Comparison of ENCODE assay signal across 7 mouse cellular contexts in genomic region chr19:57610058-57610475, GRCm38 (mm10). TPM values are rescaled to one million over a fixed set of nuclear protein-coding genes. Genes with fewer than 3 reads are reported as not detected.
A peak's percentile ranks its signal among the peaks of the same experiment; 100 is the strongest.
DNase-seq lines count a peak whose midpoint lies in the region; ATAC-seq lines count a peak whose summit lies in the region.

No protein-coding gene starts in this region.

- peak overlapping the region; percentile 95 for H3K4me3 ChIP-seq in neural tube, embryonic 11.5 days (ENCODE audit: low read depth, low read length)
- peak overlapping the region; percentile 93 to 94 for H3K4me3 ChIP-seq in heart, embryonic 14.5 days (ENCODE audit: control insufficient read depth in 1 of 2, insufficient read depth in 1 of 2, low read depth in 1 of 2, low read length in 2 of 2)
- H3K4me3 ChIP-seq in liver, embryonic 16.5 days (ENCODE audit: low read depth, low read length): peak overlapping the region; percentile 81

- H3K36me3 ChIP-seq in neural tube, embryonic 11.5 days (ENCODE audit: control insufficient read depth, insufficient read depth, low read length): no peaks in the 10 kb centered on the region
- H3K36me3 ChIP-seq in heart, embryonic 14.5 days (ENCODE audit: control insufficient read depth, insufficient read depth, low read length): no peaks in the 10 kb centered on the region
- no peaks in the 10 kb centered on the region for H3K36me3 ChIP-seq in liver, embryonic 16.5 days (ENCODE audit: control insufficient read depth, insufficient read depth)

- H3K9me3 ChIP-seq in neural tube, embryonic 11.5 days (ENCODE audit: control insufficient read depth, low read length): no peaks in the 10 kb centered on the region
- 0 out of 2 replicates have a peak, but pooled peaks cover 1% of the 10 kb centered on the region for H3K9me3 ChIP-seq in heart, embryonic 14.5 days (ENCODE audit: control insufficient read depth, low read length)
- no peaks in the 10 kb centered on the region for H3K9me3 ChIP-seq in liver, embryonic 16.5 days (replicated peaks; ENCODE audit: control insufficient read depth, low read length)

- peak; percentile 78 for DNase-seq in neural tube, embryonic 11.5 days (ENCODE audit: low spot score)
- DNase-seq in neural tube, embryonic 10.5 days (ENCODE audit: extremely low spot score, low spot score): no peak
- DNase-seq in retina, postnatal 7 days (ENCODE audit: low read depth, low spot score): peak; percentile 36
- no peak for DNase-seq in cerebellum, postnatal 36 days

- no peaks in the 10 kb centered on the region for H3K27me3 ChIP-seq in neural tube, embryonic 11.5 days (ENCODE audit: control insufficient read depth, insufficient read depth, low read length)
- no peaks in the 10 kb centered on the region for H3K27me3 ChIP-seq in heart, embryonic 14.5 days (ENCODE audit: control insufficient read depth, insufficient read depth, low read length)
- H3K27me3 ChIP-seq in liver, embryonic 16.5 days (ENCODE audit: control insufficient read depth, insufficient read depth, low read depth, low read length): peaks cover 16% of the 10 kb centered on the region

- WGBS in neural tube, embryonic 11.5 days: under 1% methylated on average over 21 of the region's 21 CpGs
- WGBS in heart, embryonic 14.5 days: under 1% methylated on average over 21 of the region's 21 CpGs
- under 1% methylated on average over 21 of the region's 21 CpGs for whole genome bisulfite sequencing in liver, embryonic 16.5 days (ENCODE audit: insufficient replicate concordance)

- peak overlapping the region; percentile 100 for H3K4me2 ChIP-seq in neural tube, embryonic 11.5 days (ENCODE audit: low read depth)
- H3K4me2 ChIP-seq in heart, embryonic 14.5 days (ENCODE audit: low read length): peak overlapping the region; percentile 79
- peak overlapping the region; percentile 93 for H3K4me2 ChIP-seq in liver, embryonic 16.5 days (ENCODE audit: low read depth, low read length)

- peak overlapping the region; percentile 93 for H3K9ac ChIP-seq in neural tube, embryonic 11.5 days (ENCODE audit: low read length)
- H3K9ac ChIP-seq in heart, embryonic 14.5 days (ENCODE audit: low read length): peak overlapping the region; percentile 92
- H3K9ac ChIP-seq in liver, embryonic 16.5 days (ENCODE audit: low read depth, low read length): peak overlapping the region; percentile 72

- peak; percentile 46 for ATAC-seq in neural tube, embryonic 11.5 days (ENCODE audit: insufficient read depth, low FRiP score, low TSS enrichment)
- ATAC-seq in common myeloid progenitor, adult 5-6 weeks (replicated peaks; ENCODE audit: low read depth, poor library complexity, severe bottlenecking): peak; percentile 55
- 0 out of 2 replicates have a peak, but pooled peaks have one; percentile 3 for ATAC-seq in heart, embryonic 14.5 days (ENCODE audit: insufficient number of reproducible peaks, insufficient read depth, low FRiP score, low read depth)
- peak; percentile 17; the same call in 1 of the 2 replicates for ATAC-seq in liver, embryonic 16.5 days (ENCODE audit: low read depth)

- peaks cover 5% of the 10 kb centered on the region for H3K4me1 ChIP-seq in neural tube, embryonic 11.5 days (ENCODE audit: control insufficient read depth, insufficient read depth, low read length)
- H3K4me1 ChIP-seq in heart, embryonic 14.5 days (ENCODE audit: control insufficient read depth in 2 of 2, insufficient read depth in 2 of 2, low read length in 2 of 2): peaks cover 0 to 5% of the 10 kb centered on the region in 2 experiments; a peak in 2 of 4 replicates
- H3K4me1 ChIP-seq in liver, embryonic 16.5 days (ENCODE audit: control insufficient read depth, low read depth, low read length): peaks cover 10% of the 10 kb centered on the region

- H3K27ac ChIP-seq in neural tube, embryonic 11.5 days (ENCODE audit: low read depth, low read length): peak overlapping the region; percentile 96
- H3K27ac ChIP-seq in heart, embryonic 14.5 days (replicated peaks in 1 of 2; ENCODE audit: control insufficient read depth in 1 of 2, insufficient read depth in 1 of 2, low read depth in 2 of 2, low read length in 2 of 2): peak overlapping the region; percentile 94 to 97
- H3K27ac ChIP-seq in liver, embryonic 16.5 days (ENCODE audit: low read length): peak overlapping the region; percentile 77

RNA-seq across cellular contexts. Expression of gene Atrnl1, which starts 0.8 kb away (rescaled TPM):
- polyA plus RNA-seq in neural tube, embryonic 11.5 days (2014; fragmentation: Nextera tagmentation; extraction: Ambion mirVana): 7.4 and 7.6 TPM in 2 replicates
- total RNA-seq in common myeloid progenitor, adult 5-6 weeks (2017): 4.9 and 6.6 TPM in 2 replicates
- 4.2 and 5.0 TPM in 2 replicates for polyA plus RNA-seq in heart, embryonic 14.5 days (2014; fragmentation: Nextera tagmentation; extraction: Ambion mirVana)
- polyA plus RNA-seq in liver, embryonic 16.5 days (2015; fragmentation: Nextera tagmentation; extraction: Ambion mirVana): 0.50 and 0.60 TPM in 2 replicates

Comparison
In these comparisons a context has a peak if more than half of its experiments do, and no peak if none do; other contexts are left out.
1. DNase-seq: peak in neural tube, embryonic 11.5 days (single experiment) and retina, postnatal 7 days (single experiment); none in neural tube, embryonic 10.5 days (single experiment) and cerebellum, postnatal 36 days (0 of 2).
2. ATAC-seq: peak in every context shown above with its lines; median percentile 55 in common myeloid progenitor, adult 5-6 weeks; 46 in neural tube, embryonic 11.5 days; 17 in liver, embryonic 16.5 days; 3 in heart, embryonic 14.5 days.
3. Peak in every context shown above with its lines, with median percentiles within 50 percentile points of each other: H3K27ac ChIP-seq, H3K4me2 ChIP-seq, H3K4me3 ChIP-seq and H3K9ac ChIP-seq.